Comparison of ENCODE assay signal across 1 mouse cellular context in the genomic region with DNA sequence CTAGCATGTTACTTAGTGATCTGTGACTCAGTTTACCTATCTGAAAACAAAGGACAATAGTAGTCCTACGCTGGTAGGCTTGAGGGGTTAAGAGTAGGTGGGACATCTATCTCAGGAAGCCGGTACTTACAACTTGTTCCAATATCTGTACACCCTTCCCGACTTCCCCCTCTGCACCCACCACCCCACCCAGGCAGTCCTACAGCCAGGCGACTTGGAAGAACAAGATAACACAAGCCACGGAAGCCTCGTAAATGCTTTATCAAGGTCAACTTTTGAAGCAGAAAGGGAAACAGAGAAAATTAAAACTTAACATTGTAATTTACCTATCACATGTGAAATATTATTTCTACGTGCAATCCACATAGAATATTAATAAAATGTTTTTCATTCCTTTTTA.
TF ChIP-seq lines count a peak whose summit lies in the region.

No protein-coding gene starts in this region.

TF ChIP-seq in MEL, 35 proteins besides CTCF, POLR2A, EP300 and RAD21 (continued from another document):
- TF ChIP-seq E2F4 (IDR thresholded peaks at IDR 0.05; ENCODE audit: borderline replicate concordance, low read depth, low read length): no peak
- no peak for TF ChIP-seq NELFE (IDR thresholded peaks at IDR 0.05; ENCODE audit: low read depth, low read length)
- peak; percentile 71 for TF ChIP-seq SIN3A (IDR thresholded peaks at IDR 0.05; ENCODE audit: low read length)
- no peak for TF ChIP-seq TBP (IDR thresholded peaks at IDR 0.05; ENCODE audit: low read depth, low read length)
- TF ChIP-seq MAZ (IDR thresholded peaks at IDR 0.05; ENCODE audit: low read depth, low read length): peak; percentile 90
- TF ChIP-seq MAFK (IDR thresholded peaks at IDR 0.05; ENCODE audit: borderline replicate concordance, low read depth, low read length): no peak
- TF ChIP-seq RCOR1 (IDR thresholded peaks at IDR 0.05; ENCODE audit: low read depth, low read length): peak; percentile 83
- TF ChIP-seq NRF1 (IDR thresholded peaks at IDR 0.05; ENCODE audit: insufficient read depth, low read depth, low read length, poor library complexity, severe bottlenecking): no peak
- no peak for TF ChIP-seq ZC3H11A (IDR thresholded peaks at IDR 0.05; ENCODE audit: low read depth, low read length)
- peak; percentile 45; the same call in 1 of the 2 replicates for TF ChIP-seq ELF1 (IDR thresholded peaks at IDR 0.05; ENCODE audit: low read depth, low read length)
- TF ChIP-seq UBTF (IDR thresholded peaks at IDR 0.05; ENCODE audit: borderline replicate concordance, insufficient read depth, low read depth, low read length): no peak
- TF ChIP-seq TAL1 (IDR thresholded peaks at IDR 0.05; ENCODE audit: low read length): peak; percentile 63
- TF ChIP-seq CHD2 (IDR thresholded peaks at IDR 0.05; ENCODE audit: low read length): no peak
- TF ChIP-seq TCF12 (IDR thresholded peaks at IDR 0.05; ENCODE audit: low read depth, low read length): peak; percentile 87
- TF ChIP-seq ETS1 (IDR thresholded peaks at IDR 0.05; ENCODE audit: low read depth, low read length): peak; percentile 76
- TF ChIP-seq CHD1 (IDR thresholded peaks at IDR 0.05; ENCODE audit: low read depth, low read length): 0 out of 2 replicates have a peak, but pooled peaks have one; percentile 63
- no peak for TF ChIP-seq GABPA (IDR thresholded peaks at IDR 0.05; ENCODE audit: low read depth, low read length)
- 0 out of 2 replicates have a peak, but pooled peaks have one; percentile 37 for TF ChIP-seq BHLHE40 (IDR thresholded peaks at IDR 0.05; ENCODE audit: borderline replicate concordance, low read depth, low read length)
- no peak for TF ChIP-seq ZNF384 (IDR thresholded peaks at IDR 0.05; ENCODE audit: low read depth, low read length)
